Mouse (Mus musculus) forebrain, embryonic 11.5 days (tissue): ENCODE measurements around the gene Rhbg. TPM values are rescaled to one million over a fixed set of nuclear protein-coding genes. Genes with fewer than 3 reads are reported as not detected.

Experiments used
- ATAC-seq: fragments of 200-750 bp; cut with Nextera tagmentation; replicated peaks from 2 replicates; pipeline ENCODE4 v1.8.0; 2017; ENCODE audit warnings: moderate TSS enrichment; ENCODE audit not compliant: low FRiP score
- DNase-seq: peaks from one replicate; pipeline ENCODE4 v3.0.0-alpha.2; 2017; ENCODE audit warnings: low spot score
- H3K27ac ChIP-seq: fragments of 300-500 bp; sonication (generic); 2 replicates; pipeline ENCODE4 v1.5.1; 2014; ENCODE audit warnings: low read depth, low read length
- H3K27me3 ChIP-seq: fragments of 300-500 bp; sonication (generic); 2 replicates; pipeline ENCODE4 v1.6.1; 2014; ENCODE audit warnings: mild to moderate bottlenecking, low read length, mixed read lengths; ENCODE audit not compliant: control insufficient read depth, insufficient read depth
- H3K36me3 ChIP-seq: fragments of 300-500 bp; sonication (generic); 2 replicates; pipeline ENCODE4 v1.6.1; 2014; ENCODE audit warnings: mild to moderate bottlenecking, low read length, moderate library complexity, mixed read lengths; ENCODE audit not compliant: control insufficient read depth, insufficient read depth
- H3K4me1 ChIP-seq: fragments of 300-500 bp; sonication (generic); replicated peaks from 2 replicates; pipeline ENCODE4 v1.6.1; 2014; ENCODE audit warnings: low read length, mixed read lengths; ENCODE audit not compliant: control insufficient read depth, insufficient read depth
- H3K4me2 ChIP-seq: fragments of 300-500 bp; sonication (generic); 2 replicates; pipeline ENCODE4 v1.6.1; 2014; ENCODE audit warnings: low read depth, mild to moderate bottlenecking, low read length, moderate library complexity, mixed read lengths; ENCODE audit not compliant: severe bottlenecking
- H3K4me3 ChIP-seq: fragments of 300-500 bp; sonication (generic); 2 replicates; pipeline ENCODE4 v1.5.1; 2014; ENCODE audit warnings: low read depth, low read length
- H3K9ac ChIP-seq: fragments of 300-500 bp; sonication (generic); 2 replicates; pipeline ENCODE4 v1.6.1; 2014; ENCODE audit warnings: low read length
- H3K9me3 ChIP-seq: fragments of 300-500 bp; sonication (generic); 2 replicates; pipeline ENCODE4 v1.6.1; 2016; ENCODE audit warnings: low read length, mixed read lengths; ENCODE audit not compliant: control insufficient read depth
- WGBS: fragments of 180-500 bp; shearing (Covaris S2); extraction: QIAGEN DNeasy Blood & Tissue Kit; methylation state at CpG from one replicate; pipeline ENCODE4 v1.1.7; 2014; 5-methylcytosine and 5-hydroxymethylcytosine counted together
- polyA plus RNA-seq: library from polyadenylated mRNA; unstranded; fragments of >200 nt; fragmentation: Nextera tagmentation; extraction: Ambion mirVana; gene quantifications from 2 replicates; pipeline ENCODE4 v1.2.1, GENCODE M21; 2014

Rhbg gene
- polyA plus RNA-seq, 1 experiment from 2014 or later: not detected

DNA sequence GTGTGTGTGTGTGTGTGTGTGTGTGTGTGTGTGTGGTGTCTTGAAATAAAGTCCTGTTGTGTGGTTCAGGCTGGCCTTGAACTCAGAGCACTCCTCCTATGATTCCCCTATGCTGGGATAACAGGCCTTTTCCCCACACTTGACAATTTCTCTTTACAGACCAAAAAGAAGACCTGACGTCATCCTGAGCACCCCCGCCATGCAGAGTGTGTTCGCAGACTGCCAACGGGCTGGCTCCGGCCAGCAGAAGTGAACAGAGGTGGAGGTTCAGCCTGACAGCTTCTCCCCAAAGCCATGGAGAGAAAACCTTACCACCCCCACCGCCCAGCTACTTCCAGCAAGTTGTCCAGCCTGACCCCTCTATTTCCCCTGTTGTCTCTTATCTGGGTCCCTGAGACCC lies 25.0 kb downstream of the Rhbg start:
- 78% methylated on average over 6 of the region's 6 CpGs for WGBS
- H3K27me3 ChIP-seq: peaks cover 11% of the 10 kb centered on the region
- DNase-seq: no peak
- no peak overlapping the region for H3K9ac ChIP-seq
- no peak for ATAC-seq
- peak overlapping the region; percentile 82 for H3K27ac ChIP-seq
- H3K4me3 ChIP-seq: no peak overlapping the region
- no peaks in the 10 kb centered on the region for H3K9me3 ChIP-seq
- peaks cover 2% of the 10 kb centered on the region for H3K36me3 ChIP-seq
- H3K4me1 ChIP-seq: peaks cover 49% of the 10 kb centered on the region
- no peak overlapping the region for H3K4me2 ChIP-seq

DNA sequence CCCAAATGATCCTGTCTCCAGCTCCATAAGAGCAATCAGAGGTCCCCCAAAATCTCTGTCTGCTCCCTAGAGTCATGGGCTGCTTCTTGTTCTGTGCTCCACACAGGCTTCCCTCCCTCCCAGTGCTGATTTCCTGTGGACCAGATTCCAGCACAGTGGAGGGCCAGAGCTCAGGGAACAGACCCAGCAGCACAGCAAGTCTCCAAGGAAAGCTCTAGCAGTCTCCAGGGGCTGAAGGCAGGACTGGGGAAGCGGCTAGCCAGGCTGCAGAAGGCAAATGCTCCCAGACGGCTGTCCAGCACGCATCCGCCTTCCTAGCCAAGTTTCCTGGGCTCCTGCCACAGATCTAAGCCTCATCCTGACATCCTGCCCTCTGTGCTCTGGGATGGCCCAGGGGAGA lies 25.6 kb downstream of the Rhbg start:
- 65% methylated on average over 4 of the region's 4 CpGs for WGBS
- Histone ChIP-seq H3K27me3 (peaks cover 12% of the 10 kb centered on the region), H3K4me3 (no peak overlapping the region), H3K4me1 (peaks cover 51% of the 10 kb centered on the region), H3K9me3 (no peaks in the 10 kb centered on the region), H3K9ac (peak overlapping the region; percentile 23; the same call in 1 of the 2 replicates), H3K36me3 (peaks cover 6% of the 10 kb centered on the region), H3K4me2 (no peak overlapping the region), H3K27ac (peak overlapping the region; percentile 77)
- DNase-seq (no peak), ATAC-seq (no peak)

DNA sequence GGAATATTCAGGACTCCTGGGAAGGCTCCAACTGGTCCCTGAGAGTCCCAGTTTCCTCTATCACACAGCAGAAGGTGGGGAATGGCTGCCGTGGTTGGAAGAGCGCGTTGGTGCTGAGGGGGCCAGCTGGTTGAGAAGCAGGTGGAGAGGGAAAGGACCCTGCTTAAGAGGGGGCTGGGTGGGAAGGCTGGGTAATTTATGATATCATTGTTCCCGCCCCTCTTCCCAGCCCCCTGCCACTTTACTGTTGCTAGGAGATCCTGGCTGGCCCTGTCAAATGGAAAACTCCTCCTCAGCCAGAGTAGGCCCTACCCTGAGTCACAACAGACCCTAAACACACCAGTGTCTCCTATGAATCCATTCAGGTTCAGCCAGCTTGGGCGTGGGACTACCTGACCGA lies 26.5 kb downstream of the Rhbg start:
- Histone ChIP-seq H3K27ac (peak overlapping the region; percentile 77), H3K4me1 (peaks cover 54% of the 10 kb centered on the region), H3K36me3 (peaks cover 10% of the 10 kb centered on the region), H3K9me3 (no peaks in the 10 kb centered on the region), H3K4me2 (no peak overlapping the region), H3K9ac (peak overlapping the region; percentile 21; the same call in 1 of the 2 replicates), H3K27me3 (peaks cover 14% of the 10 kb centered on the region), H3K4me3 (no peak overlapping the region)
- DNase-seq: peak; percentile 69
- peak; percentile 13; the same call in 1 of the 2 replicates for ATAC-seq
- WGBS: 60% methylated on average over 6 of the region's 6 CpGs

DNA sequence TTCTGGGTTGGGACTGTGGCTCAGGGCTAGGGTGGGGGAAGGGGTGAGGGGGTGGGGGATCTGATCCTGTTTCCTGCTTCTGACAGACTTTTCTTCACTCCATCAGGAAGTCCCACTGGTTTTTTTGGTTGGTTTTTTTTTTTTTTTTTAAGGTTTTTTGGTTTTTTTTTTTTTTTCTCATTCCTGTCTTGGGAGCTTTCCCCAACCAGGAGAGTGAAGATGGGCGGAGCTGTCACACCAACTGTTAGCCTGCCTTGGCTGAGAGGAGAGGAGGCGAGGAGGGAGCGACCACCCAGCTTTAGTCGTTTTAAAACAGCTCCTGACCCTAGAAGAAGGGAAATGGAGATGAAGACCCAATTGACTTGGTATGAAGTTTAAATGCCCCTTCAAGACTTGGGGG lies 27.2 kb downstream of the Rhbg start:
- Histone ChIP-seq H3K4me1 (peaks cover 53% of the 10 kb centered on the region), H3K27me3 (peaks cover 14% of the 10 kb centered on the region), H3K4me3 (no peak overlapping the region), H3K36me3 (peaks cover 10% of the 10 kb centered on the region), H3K4me2 (no peak overlapping the region), H3K9me3 (no peaks in the 10 kb centered on the region), H3K27ac (peak overlapping the region; percentile 77; the same call in 1 of the 2 replicates), H3K9ac (no peak overlapping the region)
- DNase-seq (no peak), ATAC-seq (no peak)
- 36% methylated on average over 4 of the region's 4 CpGs for WGBS

DNA sequence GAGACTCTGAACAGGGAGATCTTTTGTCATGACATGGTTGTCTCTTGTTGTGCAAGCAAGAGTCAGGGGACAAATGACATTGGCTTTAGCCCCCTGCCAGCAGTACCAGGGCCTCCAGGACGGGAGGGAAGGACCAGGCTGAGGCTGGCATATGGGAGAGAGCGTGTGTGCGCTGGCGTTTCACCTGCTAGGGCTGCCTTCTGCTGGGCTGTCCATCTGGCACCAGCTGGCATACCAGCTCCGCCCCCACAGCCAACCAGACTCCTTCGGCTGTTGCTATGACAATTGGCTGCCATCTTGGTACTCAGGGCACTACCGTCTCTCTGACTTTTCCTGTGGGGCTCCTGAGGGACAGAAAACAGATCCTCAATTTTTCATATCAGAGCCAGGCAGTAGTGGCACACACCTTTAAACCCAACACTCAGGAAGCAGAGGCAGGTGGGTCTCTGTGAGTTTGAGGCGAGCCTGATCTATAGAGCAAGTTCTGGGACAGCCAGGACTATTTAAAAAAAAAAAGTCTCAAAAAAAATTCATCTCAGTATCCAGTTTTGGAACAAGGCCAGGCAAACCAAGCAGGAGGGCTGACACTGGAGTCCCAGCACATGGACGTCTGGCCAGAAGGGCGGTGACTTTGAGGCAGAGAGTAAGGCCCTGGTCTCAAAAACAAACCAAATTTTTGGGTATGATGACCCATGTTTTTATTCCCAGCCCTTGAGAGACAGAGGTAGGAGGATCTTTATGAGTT lies 28.2 kb downstream of the Rhbg start:
- H3K9ac ChIP-seq: no peak overlapping the region
- ATAC-seq: no peak
- 74% methylated on average over 10 of the region's 10 CpGs for WGBS

DNA sequence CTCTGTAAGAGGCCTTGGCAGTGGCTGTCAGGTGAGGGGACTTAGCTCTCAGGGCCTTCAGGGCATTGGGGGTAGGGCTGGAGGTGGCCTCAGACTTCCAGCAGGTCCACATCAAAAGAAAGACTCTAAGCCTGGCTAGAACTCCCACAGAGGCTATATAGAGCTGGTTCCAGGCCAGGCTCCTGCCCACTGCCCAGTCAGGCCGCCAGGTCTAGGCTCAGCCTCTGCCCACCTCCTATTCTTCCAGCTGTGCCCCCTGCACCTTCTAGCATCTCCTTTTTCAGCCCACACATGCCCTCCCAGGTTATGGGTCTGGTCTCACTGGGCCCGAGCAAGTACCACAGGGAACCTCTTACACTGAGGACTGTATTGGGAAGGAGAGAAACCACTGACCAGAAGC lies 29.6 kb downstream of the Rhbg start:
- Histone ChIP-seq H3K4me1 (peaks cover 55% of the 10 kb centered on the region), H3K27me3 (peaks cover 24% of the 10 kb centered on the region), H3K4me2 (no peak overlapping the region), H3K4me3 (no peak overlapping the region), H3K36me3 (peaks cover 16% of the 10 kb centered on the region), H3K9ac (peak overlapping the region; percentile 52), H3K27ac (peak overlapping the region; percentile 89), H3K9me3 (no peaks in the 10 kb centered on the region)
- no peak for ATAC-seq
- WGBS: 58% methylated on average over 2 of the region's 2 CpGs
- no peak for DNase-seq

More for the DNA sequence above, 28.2 kb downstream of the Rhbg start:
- Histone ChIP-seq H3K4me3 (no peak overlapping the region), H3K27ac (peak overlapping the region; percentile 89; the same call in 1 of the 2 replicates), H3K4me2 (no peak overlapping the region), H3K27me3 (peaks cover 18% of the 10 kb centered on the region), H3K36me3 (peaks cover 10% of the 10 kb centered on the region), H3K9me3 (no peaks in the 10 kb centered on the region), H3K4me1 (peaks cover 52% of the 10 kb centered on the region)
- no peak for DNase-seq

DNA sequence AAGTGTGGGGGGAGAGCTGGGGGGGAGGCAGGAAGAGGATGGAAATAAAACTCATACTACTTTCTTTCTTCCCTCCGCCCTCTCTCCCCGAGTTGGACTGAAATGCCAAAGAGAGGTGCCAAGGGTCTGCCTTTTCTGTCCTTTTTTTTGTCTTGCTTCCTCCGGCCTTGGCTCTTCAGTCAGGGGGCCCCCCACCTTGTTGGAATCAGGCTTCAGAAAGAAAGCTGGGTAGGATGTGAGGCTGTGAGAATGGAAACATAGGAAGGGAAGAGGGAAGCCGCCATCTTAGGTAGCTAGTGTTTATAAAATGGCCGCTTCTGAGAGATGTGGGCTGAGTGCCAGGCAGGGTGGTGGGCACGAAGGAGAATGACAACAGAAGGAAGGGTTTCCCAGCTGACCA lies 32.1 kb downstream of the Rhbg start:
- 65% methylated on average over 6 of the region's 6 CpGs for WGBS
- Histone ChIP-seq H3K4me1 (peaks cover 45% of the 10 kb centered on the region), H3K27ac (peak overlapping the region; percentile 89), H3K36me3 (peaks cover 16% of the 10 kb centered on the region), H3K27me3 (peaks cover 26% of the 10 kb centered on the region), H3K4me3 (peak overlapping the region; percentile 10; the same call in 1 of the 2 replicates), H3K4me2 (peak overlapping the region; percentile 36; the same call in 1 of the 2 replicates), H3K9ac (peak overlapping the region; percentile 37; the same call in 1 of the 2 replicates), H3K9me3 (no peaks in the 10 kb centered on the region)
- DNase-seq (no peak), ATAC-seq (0 out of 2 replicates have a peak, but pooled peaks have one; percentile 6)

DNA sequence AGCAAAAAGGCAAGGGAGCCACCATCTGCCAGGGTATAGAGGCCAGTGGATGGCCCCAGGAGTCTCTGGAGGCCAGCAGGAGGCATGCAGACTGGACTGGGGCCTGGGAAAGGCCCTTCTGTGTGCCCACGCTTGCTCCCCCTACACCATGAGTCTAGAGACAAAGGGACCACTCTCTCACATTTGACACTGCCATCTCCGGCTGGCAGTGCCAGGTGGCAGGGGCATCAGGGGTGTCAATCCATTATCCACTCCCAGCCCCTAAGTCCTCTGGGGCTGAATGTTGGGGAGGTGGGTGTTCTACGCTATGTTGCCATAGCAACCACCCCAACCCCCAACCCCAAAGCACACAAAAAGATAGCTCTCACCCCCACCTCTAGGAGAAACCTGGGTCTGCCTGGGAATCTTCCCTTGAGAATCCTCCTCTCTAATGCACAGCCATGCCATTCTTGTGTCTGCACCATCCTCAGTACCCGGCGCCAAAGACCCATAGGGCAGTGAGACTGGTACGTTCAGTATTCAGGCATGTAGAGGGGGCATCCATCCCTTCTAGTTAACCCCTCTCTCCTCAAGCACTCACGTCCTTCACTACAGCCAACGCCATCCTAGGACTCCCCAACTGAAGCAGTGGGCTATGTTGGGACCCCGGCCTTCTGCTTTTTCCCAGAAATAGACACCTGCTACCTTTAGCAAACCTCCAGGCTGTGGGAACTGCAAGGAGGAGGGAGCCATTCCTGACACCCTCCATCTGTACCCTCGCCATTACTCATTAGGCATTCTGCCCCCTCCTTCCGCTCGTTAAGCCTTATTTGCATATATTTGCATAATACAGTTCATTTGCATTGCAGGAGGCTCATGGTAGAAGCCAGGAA lies 32.8 kb downstream of the Rhbg start:
- Histone ChIP-seq H3K9me3 (no peaks in the 10 kb centered on the region), H3K9ac (peak overlapping the region; percentile 62), H3K4me2 (peak overlapping the region; percentile 79), H3K4me3 (0 out of 2 replicates have a peak overlapping the region, but pooled peaks have one; percentile 8), H3K4me1 (peaks cover 45% of the 10 kb centered on the region), H3K27me3 (peaks cover 28% of the 10 kb centered on the region), H3K27ac (peak overlapping the region; percentile 89), H3K36me3 (peaks cover 16% of the 10 kb centered on the region)
- 38% methylated on average over 12 of the region's 12 CpGs for WGBS
- ATAC-seq (peak; percentile 67), DNase-seq (peak; percentile 72)
